Mouse (Mus musculus): ENCODE measurements around the gene Cyp2b23. TPM values are rescaled to one million over a fixed set of nuclear protein-coding genes. Genes with fewer than 3 reads are reported as not detected.
"Not testable (repeated sequence)": the region's sequence is repeated elsewhere in the genome, so short reads cannot be mapped to it uniquely, and the experiment has no call there.

The Cyp2b23 gene
- not detected for total RNA-seq (2021)

GRCm38 (mm10) chr7:26686337-26686736 is at the start of gene Cyp2b23:
Gene Cyp2b23 (minus strand): TSS chr7:26686437.
- DNase-seq = no peak
- intact Hi-C loops (cut with DNase I) = no loop called here

GRCm38 (mm10) chr7:26711061-26711460 is 24.8 kb upstream of the Cyp2b23 start:
- no peak for DNase-seq
- intact Hi-C loops (cut with DNase I) = no loop called here

- no peak for DNase-seq
Measured at GRCm38 (mm10) chr7:26707061-26707460, 20.8 kb upstream of the Cyp2b23 start.

GRCm38 (mm10) chr7:26706191-26706590 is 20.0 kb upstream of the Cyp2b23 start:
- intact Hi-C loops (cut with DNase I) = not testable (repeated sequence)

More at GRCm38 (mm10) chr7:26707061-26707460, 20.8 kb upstream of the Cyp2b23 start:
- intact Hi-C loops (cut with DNase I) = no loop called here

GRCm38 (mm10) chr7:26700151-26700550 is 13.9 kb upstream of the Cyp2b23 start:
- intact Hi-C loops (cut with DNase I) = no loop called here
- DNase-seq = no peak

More at GRCm38 (mm10) chr7:26706191-26706590, 20.0 kb upstream of the Cyp2b23 start:
- DNase-seq = not testable (repeated sequence)

GRCm38 (mm10) chr7:26685713-26686112 is 524 bp downstream of the Cyp2b23 start:
- intact Hi-C loops (cut with DNase I) = no loop called here

GRCm38 (mm10) chr7:26667466-26667865 is 18.8 kb downstream of the Cyp2b23 start:
- intact Hi-C loops (cut with DNase I); DNase-seq: not testable (repeated sequence)

More at GRCm38 (mm10) chr7:26685713-26686112, 524 bp downstream of the Cyp2b23 start:
- no peak for DNase-seq

- intact Hi-C loops (cut with DNase I) = no loop called here
- no peak for DNase-seq
Measured at GRCm38 (mm10) chr7:26666011-26666410, 20.2 kb downstream of the Cyp2b23 start.

- intact Hi-C loops (cut with DNase I); DNase-seq: not testable (repeated sequence)
Measured at GRCm38 (mm10) chr7:26618364-26618763, 67.9 kb downstream of the Cyp2b23 start, which contains the start of gene Vmn1r185. Gene Vmn1r185 (minus strand): TSS chr7:26618464.

Other genes with a start within 250 kb of the Cyp2b23 start
- not detected for gene Nlrp9a, start 151.4 kb downstream of the Cyp2b23 start, total RNA-seq (2021)
- gene Vmn1r185, start 68.0 kb downstream of the Cyp2b23 start, total RNA-seq (2021) = not detected
- not detected for gene Cyp2b19, start 70.7 kb upstream of the Cyp2b23 start, total RNA-seq (2021)
- gene Cyp2g1, start 122.5 kb upstream of the Cyp2b23 start, total RNA-seq (2021) = not detected
- gene Cyp2a5, start 148.9 kb upstream of the Cyp2b23 start, total RNA-seq (2021) = not detected

Measured in heart, postnatal 36 days (tissue).